Mouse (Mus musculus): ENCODE results near the gene Gm49405. TPM values are rescaled to one million over a fixed set of nuclear protein-coding genes. Genes with fewer than 3 reads are reported as not detected.

Gene Gm49405
- total RNA-seq (2023) = 3.1 to 6.8 TPM (median 4.0 TPM) in 4 replicates

GRCm38 (mm10) chr19:4000119-4000900 lies at the start of gene Gm49405, which contains the start of gene Nudt8:
TSS of gene Gm49405 (plus strand) at chr19:4000626.
TSS of gene Nudt8 (plus strand) at chr19:4000580.

GRCm38 (mm10) chr19:3958470-3958869 lies 42.0 kb upstream of the Gm49405 start, which contains the start of gene Aldh3b3:
TSS of gene Aldh3b3 (plus strand) at chr19:3958645.

GRCm38 (mm10) chr19:3972229-3972628 lies 28.2 kb upstream of the Gm49405 start, which contains the start of gene Aldh3b2:
TSS of gene Aldh3b2 (plus strand) at chr19:3972328.

DNA sequence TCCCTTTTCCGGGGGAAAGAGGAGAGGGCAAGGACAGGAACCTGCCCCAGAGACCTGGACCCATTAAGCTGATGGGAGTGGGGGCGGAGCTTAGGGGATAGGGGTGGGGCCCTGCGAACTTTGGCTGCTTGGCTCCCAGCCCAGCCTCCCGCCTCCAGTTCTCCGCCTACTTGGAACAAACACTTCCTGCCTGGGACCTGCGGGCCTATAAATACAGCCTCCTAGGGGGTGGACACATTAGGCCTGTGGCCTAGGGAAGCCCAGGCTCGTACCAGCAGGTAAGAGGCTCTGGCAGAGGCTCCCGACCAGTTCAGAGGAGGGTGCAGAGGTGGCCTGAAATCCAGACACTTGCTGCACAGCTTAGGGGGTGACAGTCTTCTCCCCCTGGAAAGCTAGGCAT lies 14.1 kb upstream of the Gm49405 start, which contains the start of gene Acy3:
TSS of gene Acy3 (plus strand) at position 237 of the 400 bp plus-strand sequence.

DNA sequence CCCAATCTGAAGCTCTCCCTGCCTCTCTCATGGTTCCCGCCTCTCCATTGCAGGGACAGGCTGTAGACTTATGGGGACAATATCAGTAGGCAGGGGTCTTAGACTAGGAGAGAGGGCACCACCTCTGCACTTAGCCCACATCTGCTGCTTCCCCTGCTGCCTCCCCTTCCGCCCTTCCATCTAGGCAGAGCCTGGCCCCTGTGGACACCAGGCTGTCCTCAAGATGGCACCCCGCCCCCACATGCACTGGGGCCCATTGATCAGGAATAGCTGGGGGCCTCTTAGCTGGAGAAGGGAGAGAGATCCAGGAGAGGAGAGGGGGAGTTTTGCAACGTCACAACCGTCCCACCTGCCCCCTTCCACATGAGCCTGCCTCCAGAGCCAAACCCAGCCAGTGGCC lies 8.0 kb upstream of the Gm49405 start, which contains the start of gene Tbx10:
TSS of gene Tbx10 (plus strand) at position 337 of the 400 bp plus-strand sequence.

DNA sequence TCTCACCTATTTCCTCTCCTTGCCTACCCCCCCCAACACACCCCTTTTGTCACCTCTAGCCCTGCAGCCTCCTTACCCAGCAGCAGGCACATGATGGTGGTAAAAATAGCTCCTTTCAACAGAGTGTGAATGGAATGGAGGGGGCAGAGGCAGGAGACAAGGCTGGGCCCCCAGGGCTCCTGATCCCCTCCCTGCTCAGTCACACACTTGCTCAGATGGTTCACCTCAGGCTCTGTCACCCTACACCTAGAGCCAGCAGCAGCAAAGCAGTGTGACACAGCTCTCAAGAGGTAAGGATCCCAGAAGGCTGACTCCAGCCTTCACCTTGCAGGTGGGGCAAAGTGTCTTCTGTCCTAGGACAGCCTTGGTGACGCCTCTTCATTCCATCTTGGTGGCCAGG lies 2.7 kb downstream of the Gm49405 start, which contains the start of gene Doc2g:
TSS of gene Doc2g (plus strand) at position 202 of the 400 bp plus-strand sequence.

GRCm38 (mm10) chr19:4012432-4013022 lies 12.1 kb downstream of the Gm49405 start, which contains the start of gene Ndufv1:
TSS of gene Ndufv1 (minus strand) at chr19:4012806.

GRCm38 (mm10) chr19:4037788-4038232 lies 37.4 kb downstream of the Gm49405 start, which contains the start of gene Gstp1:
TSS of gene Gstp1 (minus strand) at chr19:4037985.

DNA sequence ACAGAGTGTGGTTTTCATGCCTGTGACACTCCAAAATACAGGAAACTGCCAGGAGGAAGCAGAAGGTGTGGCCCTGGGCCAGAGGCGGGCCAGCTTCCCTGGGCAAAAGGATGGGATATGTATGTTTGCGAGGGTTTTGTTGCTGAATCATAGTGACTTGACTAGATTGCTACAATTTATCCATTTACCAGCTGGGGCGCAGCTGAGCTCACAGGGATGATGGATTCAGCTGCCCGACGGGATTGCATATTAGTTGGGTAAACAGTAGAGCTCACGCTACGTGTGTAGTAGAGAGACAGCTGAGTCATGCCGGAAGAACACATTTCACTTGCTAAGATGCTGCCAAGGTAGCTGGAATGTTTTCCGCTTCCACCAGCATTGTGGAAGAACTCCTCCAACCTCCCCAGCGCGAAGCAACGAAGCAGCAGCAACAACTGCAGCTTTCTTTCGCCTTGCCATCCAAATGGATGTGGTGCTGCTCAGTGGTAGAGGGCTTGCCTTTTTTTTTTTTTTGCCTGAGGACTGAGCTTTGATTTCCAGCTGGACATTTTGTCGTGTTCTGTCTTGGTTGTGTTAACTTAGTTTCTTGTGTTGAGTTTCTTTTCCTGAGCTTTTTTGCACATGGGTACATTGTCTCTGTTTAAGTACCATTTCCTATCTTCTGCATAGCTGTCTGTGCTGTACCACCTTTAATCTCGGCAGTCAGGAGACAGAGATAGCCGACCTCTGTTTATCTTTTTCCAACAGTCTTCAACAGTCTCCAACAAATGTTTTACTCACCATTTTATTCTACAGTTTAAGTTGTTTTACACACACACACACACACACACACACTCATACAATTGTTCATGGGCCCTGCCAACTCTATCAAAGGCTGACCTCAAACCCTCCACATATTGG lies 45.8 kb downstream of the Gm49405 start, which contains the start of gene Gstp2:
TSS of gene Gstp2 (minus strand) at position 58 of the 900 bp plus-strand sequence.

Other genes starting within 250 kb of the Gm49405 start
- gene Kmt5b, start 233.2 kb upstream of the Gm49405 start, total RNA-seq (2023) = 119 to 126 TPM (median 122 TPM) in 4 replicates
- 65.0 to 81.7 TPM (median 68.1 TPM) in 4 replicates for gene Chka, start 148.9 kb upstream of the Gm49405 start, total RNA-seq (2023)
- 141 to 154 TPM (median 146 TPM) in 4 replicates for gene Tcirg1, start 93.5 kb upstream of the Gm49405 start, total RNA-seq (2023)
- gene Ndufs8, start 87.9 kb upstream of the Gm49405 start, total RNA-seq (2023) = 73.8 to 87.1 TPM (median 81.3 TPM) in 4 replicates
- gene Aldh3b1, start 70.8 kb upstream of the Gm49405 start, total RNA-seq (2023) = 7.6 to 9.4 TPM (median 8.4 TPM) in 4 replicates
- gene Unc93b1, start 65.4 kb upstream of the Gm49405 start, total RNA-seq (2023) = 533 to 593 TPM (median 563 TPM) in 4 replicates
- 0.15 TPM in 1 of 4 replicates, not detected in the others for gene Aldh3b3, start 42.0 kb upstream of the Gm49405 start, total RNA-seq (2023)
- 0.26 to 0.36 TPM in 2 of 4 replicates, not detected in the others for gene Aldh3b2, start 28.3 kb upstream of the Gm49405 start, total RNA-seq (2023)
- not detected in 4 replicates for gene Acy3, start 14.1 kb upstream of the Gm49405 start, total RNA-seq (2023)
- not detected in 4 replicates for gene Tbx10, start 7.9 kb upstream of the Gm49405 start, total RNA-seq (2023)
- 16.1 to 21.0 TPM (median 19.8 TPM) in 4 replicates for gene Nudt8, start within 50 bp of the Gm49405 start, total RNA-seq (2023)
- gene Doc2g, start 2.7 kb downstream of the Gm49405 start, total RNA-seq (2023) = 7.1 to 12.1 TPM (median 10.4 TPM) in 4 replicates
- 73.3 to 94.8 TPM (median 89.7 TPM) in 4 replicates for gene Ndufv1, start 12.2 kb downstream of the Gm49405 start, total RNA-seq (2023)
- gene Gstp1, start 37.4 kb downstream of the Gm49405 start, total RNA-seq (2023) = 137 to 169 TPM (median 145 TPM) in 4 replicates
- 8.8 to 22.4 TPM (median 15.9 TPM) in 4 replicates for gene Gstp2, start 45.4 kb downstream of the Gm49405 start, total RNA-seq (2023)
- gene Gstp3, start 58.9 kb downstream of the Gm49405 start, total RNA-seq (2023) = not detected in 4 replicates
- gene Cabp2, start 81.0 kb downstream of the Gm49405 start, total RNA-seq (2023) = not detected in 4 replicates
- 119 to 136 TPM (median 129 TPM) in 4 replicates for gene Cdk2ap2, start 96.6 kb downstream of the Gm49405 start, total RNA-seq (2023)
- gene Pitpnm1, start 99.4 kb downstream of the Gm49405 start, total RNA-seq (2023) = 195 to 200 TPM (median 198 TPM) in 4 replicates
- 95.2 to 103 TPM (median 98.9 TPM) in 4 replicates for gene Aip, start 125.2 kb downstream of the Gm49405 start, total RNA-seq (2023)
- gene Gpr152, start 139.2 kb downstream of the Gm49405 start, total RNA-seq (2023) = 0.14 to 0.31 TPM (median 0.27 TPM) in 3 of 4 replicates, not detected in the other
- gene Cabp4, start 143.4 kb downstream of the Gm49405 start, total RNA-seq (2023) = 0.88 to 1.4 TPM (median 1.2 TPM) in 4 replicates
- 129 to 166 TPM (median 137 TPM) in 4 replicates for gene Coro1b, start 148.0 kb downstream of the Gm49405 start, total RNA-seq (2023)
- 341 to 368 TPM (median 348 TPM) in 4 replicates for gene Ptprcap, start 153.0 kb downstream of the Gm49405 start, total RNA-seq (2023)
- gene Rps6kb2, start 162.7 kb downstream of the Gm49405 start, total RNA-seq (2023) = 50.3 to 55.6 TPM (median 50.9 TPM) in 4 replicates
- gene Carns1, start 174.9 kb downstream of the Gm49405 start, total RNA-seq (2023) = 93.0 to 107 TPM (median 97.9 TPM) in 4 replicates
- 255 to 266 TPM (median 262 TPM) in 4 replicates for gene Tbc1d10c, start 190.7 kb downstream of the Gm49405 start, total RNA-seq (2023)
- 377 to 398 TPM (median 383 TPM) in 4 replicates for gene Ppp1ca, start 191.4 kb downstream of the Gm49405 start, total RNA-seq (2023)
- 51.5 to 59.3 TPM (median 55.6 TPM) in 4 replicates for gene Rad9a, start 201.0 kb downstream of the Gm49405 start, total RNA-seq (2023)
- 141 to 150 TPM (median 148 TPM) in 4 replicates for gene Clcf1, start 213.6 kb downstream of the Gm49405 start, total RNA-seq (2023)
- 5.9 TPM in 1 of 4 replicates, not detected in the others for gene AC109138.7, start 213.7 kb downstream of the Gm49405 start, total RNA-seq (2023)
- gene Pold4, start 231.3 kb downstream of the Gm49405 start, total RNA-seq (2023) = 206 to 223 TPM (median 211 TPM) in 4 replicates

Data from B cell, adult 62 days (primary cell).